Mouse (Mus musculus): ENCODE data around the gene Ubtf. TPM values are rescaled to one million over a fixed set of nuclear protein-coding genes. Genes with fewer than 3 reads are reported as not detected.
A peak's percentile ranks its signal among the peaks of the same experiment; 100 is the strongest.
"Not testable (repeated sequence)": the region's sequence is repeated elsewhere in the genome, so short reads cannot be mapped to it uniquely, and the experiment has no call there.

Gene Ubtf
- 100 to 1,000 TPM; 114 to 125 TPM for total RNA-seq (2021)

- peak; percentile 82 to 86 for DNase-seq (ENCODE audit: low spot score in 2 of 2)
- intact Hi-C loops (cut with DNase I): no loop called here
Measured at GRCm38 (mm10) chr11:102319410-102319792, at the start of gene Ubtf. TSS of gene Ubtf (minus strand) at chr11:102319742.

GRCm38 (mm10) chr11:102369263-102369662, 49.7 kb upstream of the Ubtf start:
- intact Hi-C loops (cut with DNase I): no loop called here
- no peak for DNase-seq (ENCODE audit: low spot score in 2 of 2)

GRCm38 (mm10) chr11:102368347-102368746, 48.8 kb upstream of the Ubtf start:
- intact Hi-C loops (cut with DNase I): no loop called here
- no peak for DNase-seq (ENCODE audit: low spot score in 2 of 2)

- intact Hi-C loops (cut with DNase I): no loop called here
- no peak for DNase-seq (ENCODE audit: low spot score in 2 of 2)
Measured at GRCm38 (mm10) chr11:102367504-102368280, 48.1 kb upstream of the Ubtf start.

- DNase-seq (ENCODE audit: low spot score in 2 of 2); intact Hi-C loops (cut with DNase I): not testable (repeated sequence)
Measured at GRCm38 (mm10) chr11:102366103-102366502, 46.6 kb upstream of the Ubtf start, which contains the start of gene Slc4a1. TSS of gene Slc4a1 (minus strand) at chr11:102366203.

GRCm38 (mm10) chr11:102365699-102366098, 46.2 kb upstream of the Ubtf start:
- intact Hi-C loops (cut with DNase I): no loop called here

GRCm38 (mm10) chr11:102364570-102365371, 45.2 kb upstream of the Ubtf start:
- no peak for DNase-seq (ENCODE audit: low spot score in 2 of 2)
- intact Hi-C loops (cut with DNase I): no loop called here

More at GRCm38 (mm10) chr11:102365699-102366098, 46.2 kb upstream of the Ubtf start:
- DNase-seq (ENCODE audit: low spot score in 2 of 2): no peak

- intact Hi-C loops (cut with DNase I): no loop called here
- no peak for DNase-seq (ENCODE audit: low spot score in 2 of 2)
Measured at GRCm38 (mm10) chr11:102363623-102364022, 44.1 kb upstream of the Ubtf start.

GRCm38 (mm10) chr11:102361776-102362495, 42.4 kb upstream of the Ubtf start:
- intact Hi-C loops (cut with DNase I): no loop called here
- no peak for DNase-seq (ENCODE audit: low spot score in 2 of 2)

GRCm38 (mm10) chr11:102358365-102358764, 38.8 kb upstream of the Ubtf start:
- intact Hi-C loops (cut with DNase I): no loop called here
- DNase-seq (ENCODE audit: low spot score in 2 of 2): no peak

GRCm38 (mm10) chr11:102356636-102357350, 37.3 kb upstream of the Ubtf start:
- intact Hi-C loops (cut with DNase I): no loop called here
- peak; percentile 13 to 38 for DNase-seq (ENCODE audit: low spot score in 2 of 2)

GRCm38 (mm10) chr11:102356190-102356589, 36.6 kb upstream of the Ubtf start:
- no peak for DNase-seq (ENCODE audit: low spot score in 2 of 2)
- intact Hi-C loops (cut with DNase I): no loop called here

GRCm38 (mm10) chr11:102355501-102355900, 36.0 kb upstream of the Ubtf start:
- DNase-seq (ENCODE audit: low spot score in 2 of 2): no peak
- intact Hi-C loops (cut with DNase I): no loop called here

GRCm38 (mm10) chr11:102353021-102353431, 33.5 kb upstream of the Ubtf start:
- intact Hi-C loops (cut with DNase I): no loop called here
- no peak for DNase-seq (ENCODE audit: low spot score in 2 of 2)

GRCm38 (mm10) chr11:102352378-102352777, 32.8 kb upstream of the Ubtf start:
- DNase-seq (ENCODE audit: low spot score in 2 of 2): no peak
- intact Hi-C loops (cut with DNase I): no loop called here

GRCm38 (mm10) chr11:102350981-102351523, 31.5 kb upstream of the Ubtf start:
- intact Hi-C loops (cut with DNase I): no loop called here
- no peak for DNase-seq (ENCODE audit: low spot score in 2 of 2)

GRCm38 (mm10) chr11:102350416-102350815, 30.9 kb upstream of the Ubtf start:
- intact Hi-C loops (cut with DNase I): no loop called here

GRCm38 (mm10) chr11:102349189-102349954, 29.8 kb upstream of the Ubtf start:
- intact Hi-C loops (cut with DNase I): no loop called here

More at GRCm38 (mm10) chr11:102350416-102350815, 30.9 kb upstream of the Ubtf start:
- no peak for DNase-seq (ENCODE audit: low spot score in 2 of 2)

More at GRCm38 (mm10) chr11:102349189-102349954, 29.8 kb upstream of the Ubtf start:
- no peak for DNase-seq (ENCODE audit: low spot score in 2 of 2)

Measured in left cerebral cortex, postnatal 36 days (tissue).